Mouse (Mus musculus): ENCODE measurements around the gene Sppl2b. TPM values are rescaled to one million over a fixed set of nuclear protein-coding genes. Genes with fewer than 3 reads are reported as not detected.
A peak's percentile ranks its signal among the peaks of the same experiment; 100 is the strongest.

The Sppl2b gene
- polyA plus RNA-seq, 1 experiment = 123 TPM

DNA sequence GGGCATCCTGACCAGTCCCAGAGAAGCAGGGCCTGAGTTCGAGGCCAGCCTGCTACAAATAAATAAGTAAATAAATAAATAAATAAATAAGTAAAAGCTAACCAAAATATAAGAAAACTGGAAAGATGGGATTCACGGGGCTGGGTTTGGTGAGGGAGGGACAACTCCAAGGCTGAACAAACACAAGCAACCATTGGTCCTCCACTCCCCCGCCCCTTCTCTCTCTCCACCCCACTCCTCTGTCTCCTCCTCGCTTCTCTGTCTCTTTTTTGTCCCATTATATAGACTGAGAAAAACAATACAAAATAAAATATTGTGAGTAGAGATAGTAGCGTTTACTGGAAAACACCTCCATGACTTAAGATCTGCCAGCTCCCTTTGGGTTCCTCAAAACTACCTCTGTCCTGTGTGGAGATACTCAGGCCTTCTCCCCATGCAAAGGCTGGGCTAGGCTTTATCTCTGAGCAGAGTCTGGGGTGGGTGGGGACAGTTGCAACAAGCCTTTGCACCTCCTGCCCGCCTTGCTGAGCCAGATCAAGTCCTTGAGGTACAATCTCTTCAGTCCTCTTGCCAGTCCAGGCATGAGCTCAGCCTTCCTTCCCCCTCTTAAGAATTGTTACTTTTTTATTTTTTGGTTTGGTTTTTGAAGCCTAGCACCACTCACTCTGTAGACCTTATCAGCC lies 36.3 kb upstream of the Sppl2b start:
- H3K27ac ChIP-seq (ENCODE audit: insufficient read depth, low read length) = no peak overlapping the region
- no peak for TF ChIP-seq CTCF (IDR thresholded peaks at IDR 0.05; ENCODE audit: borderline replicate concordance, insufficient read depth, low read depth, low read length)
- TF ChIP-seq POLR2A (IDR thresholded peaks at IDR 0.05; ENCODE audit: borderline replicate concordance, insufficient read depth, low read length) = no peak
- no peak for DNase-seq
- no peaks in the 10 kb centered on the region for H3K27me3 ChIP-seq (ENCODE audit: control insufficient read depth, insufficient read depth, low read length)
- H3K4me1 ChIP-seq (ENCODE audit: control insufficient read depth, insufficient read depth, low read length) = no peaks in the 10 kb centered on the region
- WGBS = 63% methylated on average over 6 of the region's 6 CpGs
- no peak overlapping the region for H3K4me3 ChIP-seq (replicated peaks; ENCODE audit: insufficient read depth, low read depth, low read length)

DNA sequence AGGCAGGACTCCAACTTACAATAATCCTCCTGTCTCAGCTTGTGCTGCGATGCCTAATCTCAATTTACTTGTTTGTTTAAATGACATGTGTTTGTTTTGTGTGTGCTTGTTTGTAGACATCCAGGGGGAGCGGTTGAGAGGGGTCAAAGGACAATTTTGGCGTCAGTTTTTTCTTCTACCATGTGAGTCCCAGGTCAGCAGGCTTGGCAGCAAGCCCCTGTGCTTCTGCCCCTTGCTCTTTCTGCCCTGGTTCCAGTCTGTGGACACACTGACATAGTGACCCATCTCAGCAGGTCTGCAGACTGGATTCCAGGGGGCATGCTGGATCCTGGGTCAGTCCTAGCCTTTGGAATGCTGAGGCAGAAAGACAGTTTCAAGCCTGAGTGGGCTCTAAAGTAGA lies 35.7 kb upstream of the Sppl2b start:
- no peak for TF ChIP-seq POLR2A (IDR thresholded peaks at IDR 0.05; ENCODE audit: borderline replicate concordance, insufficient read depth, low read length)
- no peak for TF ChIP-seq CTCF (IDR thresholded peaks at IDR 0.05; ENCODE audit: borderline replicate concordance, insufficient read depth, low read depth, low read length)
- DNase-seq = no peak
- 66% methylated on average over 3 of the region's 3 CpGs for WGBS

DNA sequence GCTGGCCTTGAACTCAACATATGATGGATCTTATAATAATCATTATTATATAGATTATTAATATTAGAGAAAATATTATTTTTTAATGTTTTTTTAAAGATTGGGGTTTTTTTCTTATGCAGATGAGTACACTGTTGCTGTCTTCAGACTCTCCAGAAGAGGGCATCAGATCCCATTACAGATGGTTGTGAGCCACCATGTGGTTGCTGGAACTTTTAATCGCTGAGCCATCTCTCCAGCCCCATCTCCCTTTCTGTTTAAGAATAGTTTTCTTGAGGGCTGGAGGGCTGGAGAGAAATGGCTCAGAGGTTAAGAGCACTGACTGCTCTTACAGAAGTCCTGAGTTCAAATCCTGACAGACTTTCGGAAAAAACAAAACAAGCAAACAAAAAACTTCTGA lies 33.1 kb upstream of the Sppl2b start:
- Histone ChIP-seq H3K4me3 (replicated peaks; ENCODE audit: insufficient read depth, low read depth, low read length) (no peak overlapping the region), H3K4me1 (ENCODE audit: control insufficient read depth, insufficient read depth, low read length) (no peaks in the 10 kb centered on the region), H3K27ac (ENCODE audit: insufficient read depth, low read length) (no peak overlapping the region), H3K27me3 (ENCODE audit: control insufficient read depth, insufficient read depth, low read length) (no peaks in the 10 kb centered on the region)
- peak in 1 of 2 experiments; percentile 55 for DNase-seq
- 40% methylated on average over 2 of the region's 2 CpGs for WGBS
- peak; percentile 53; the same call in 1 of the 2 replicates for TF ChIP-seq CTCF (IDR thresholded peaks at IDR 0.05; ENCODE audit: borderline replicate concordance, insufficient read depth, low read depth, low read length)
- TF ChIP-seq POLR2A (IDR thresholded peaks at IDR 0.05; ENCODE audit: borderline replicate concordance, insufficient read depth, low read length) = no peak

More for the DNA sequence above, 35.7 kb upstream of the Sppl2b start:
- H3K27me3 ChIP-seq (ENCODE audit: control insufficient read depth, insufficient read depth, low read length) = no peaks in the 10 kb centered on the region
- H3K27ac ChIP-seq (ENCODE audit: insufficient read depth, low read length) = no peak overlapping the region
- no peak overlapping the region for H3K4me3 ChIP-seq (replicated peaks; ENCODE audit: insufficient read depth, low read depth, low read length)
- no peaks in the 10 kb centered on the region for H3K4me1 ChIP-seq (ENCODE audit: control insufficient read depth, insufficient read depth, low read length)

DNA sequence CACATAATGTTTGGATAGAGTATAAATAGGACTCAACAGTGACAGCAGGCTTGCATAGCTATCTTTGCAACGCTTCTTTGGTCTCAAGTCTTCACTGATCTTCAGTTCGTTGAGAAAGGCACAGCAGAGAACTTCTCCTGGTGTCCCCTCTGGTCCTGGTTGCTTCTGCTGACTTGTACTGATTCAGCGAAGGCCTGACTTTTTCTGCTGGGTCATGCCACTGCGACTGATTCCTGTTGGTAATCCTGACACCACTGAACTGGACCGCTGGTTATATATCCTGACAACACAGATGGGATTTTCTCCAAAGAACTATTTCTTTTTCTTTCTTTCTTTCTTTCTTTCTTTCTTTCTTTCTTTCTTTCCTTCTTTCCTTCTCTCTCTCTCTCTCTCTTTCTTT lies 32.5 kb upstream of the Sppl2b start:
- no peak for TF ChIP-seq CTCF (IDR thresholded peaks at IDR 0.05; ENCODE audit: borderline replicate concordance, insufficient read depth, low read depth, low read length)
- no peak for TF ChIP-seq POLR2A (IDR thresholded peaks at IDR 0.05; ENCODE audit: borderline replicate concordance, insufficient read depth, low read length)
- Histone ChIP-seq H3K4me1 (ENCODE audit: control insufficient read depth, insufficient read depth, low read length) (no peaks in the 10 kb centered on the region), H3K27ac (ENCODE audit: insufficient read depth, low read length) (no peak overlapping the region), H3K4me3 (replicated peaks; ENCODE audit: insufficient read depth, low read depth, low read length) (no peak overlapping the region), H3K27me3 (ENCODE audit: control insufficient read depth, insufficient read depth, low read length) (no peaks in the 10 kb centered on the region)
- 87% methylated on average over 5 of the region's 5 CpGs for WGBS
- no peak for DNase-seq

DNA sequence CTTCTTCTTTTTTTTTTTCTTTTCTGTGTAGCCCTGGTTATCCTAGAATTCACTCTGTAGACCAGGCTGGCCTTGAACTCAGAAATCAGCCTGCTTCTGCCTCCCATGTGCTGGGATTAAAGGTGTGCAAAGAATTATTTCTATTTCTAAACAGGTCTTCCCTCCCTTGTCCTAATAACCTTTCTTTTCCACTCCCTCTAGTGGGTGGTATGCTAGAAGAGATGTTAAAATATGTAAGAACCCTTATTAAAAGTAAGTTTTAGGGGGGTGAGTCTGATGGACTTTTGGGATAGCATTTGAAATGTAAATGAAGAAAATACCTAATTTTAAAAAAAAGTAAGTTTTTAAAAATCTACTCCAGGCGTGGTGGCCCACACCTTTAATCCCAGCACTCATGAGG lies 31.8 kb upstream of the Sppl2b start:
- TF ChIP-seq POLR2A (IDR thresholded peaks at IDR 0.05; ENCODE audit: borderline replicate concordance, insufficient read depth, low read length) (no peak), CTCF (IDR thresholded peaks at IDR 0.05; ENCODE audit: borderline replicate concordance, insufficient read depth, low read depth, low read length) (no peak)
- H3K4me3 ChIP-seq (replicated peaks; ENCODE audit: insufficient read depth, low read depth, low read length) = no peak overlapping the region
- WGBS = 98% methylated on average over 1 of the region's 1 CpGs
- H3K27me3 ChIP-seq (ENCODE audit: control insufficient read depth, insufficient read depth, low read length) = no peaks in the 10 kb centered on the region
- no peak overlapping the region for H3K27ac ChIP-seq (ENCODE audit: insufficient read depth, low read length)
- DNase-seq = no peak
- H3K4me1 ChIP-seq (ENCODE audit: control insufficient read depth, insufficient read depth, low read length) = no peaks in the 10 kb centered on the region

DNA sequence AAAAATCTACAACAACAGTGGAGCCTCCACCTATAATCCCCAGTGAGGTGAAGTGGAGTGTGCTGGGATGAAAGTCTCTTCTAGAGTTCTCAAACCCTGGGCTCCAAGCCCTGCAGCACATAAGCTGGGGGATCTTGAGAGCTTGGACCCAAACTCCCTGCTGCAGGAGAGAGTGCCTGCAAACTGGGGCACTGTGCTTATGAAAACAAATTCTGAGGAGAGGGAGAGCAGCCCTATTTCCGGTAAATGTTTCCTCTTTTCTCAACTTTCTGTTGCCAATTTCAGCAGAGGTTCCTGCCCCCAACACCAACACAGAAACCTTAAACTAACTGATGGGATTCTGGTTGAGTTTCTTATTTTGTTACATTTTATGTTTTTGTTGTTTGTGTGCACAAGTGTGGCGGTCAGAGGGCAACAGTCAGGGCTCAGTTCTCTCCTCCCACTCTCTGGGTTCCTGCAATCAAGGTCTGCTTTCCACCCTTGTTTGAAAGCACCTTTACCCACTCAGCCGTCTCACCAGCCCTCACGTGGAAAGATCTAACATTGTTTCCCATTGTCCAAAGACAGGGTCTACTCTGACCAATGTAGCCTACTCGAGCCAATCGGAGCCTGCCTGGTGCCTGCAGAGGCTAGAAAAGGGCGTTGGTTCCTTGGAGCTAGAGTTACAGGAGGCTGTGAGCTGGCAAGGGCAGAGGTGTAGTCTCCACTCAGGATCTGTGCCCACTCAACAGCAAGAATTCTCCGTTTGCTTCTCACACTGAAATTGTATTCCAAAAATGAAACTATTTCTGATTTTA lies 31.0 kb upstream of the Sppl2b start:
- WGBS = 74% methylated on average over 8 of the region's 8 CpGs
- H3K4me3 ChIP-seq (replicated peaks; ENCODE audit: insufficient read depth, low read depth, low read length) = no peak overlapping the region
- TF ChIP-seq POLR2A (IDR thresholded peaks at IDR 0.05; ENCODE audit: borderline replicate concordance, insufficient read depth, low read length) (no peak), CTCF (IDR thresholded peaks at IDR 0.05; ENCODE audit: borderline replicate concordance, insufficient read depth, low read depth, low read length) (no peak)
- no peaks in the 10 kb centered on the region for H3K27me3 ChIP-seq (ENCODE audit: control insufficient read depth, insufficient read depth, low read length)
- no peak for DNase-seq
- H3K4me1 ChIP-seq (ENCODE audit: control insufficient read depth, insufficient read depth, low read length) = no peaks in the 10 kb centered on the region; the same call in 1 of the 2 replicates
- H3K27ac ChIP-seq (ENCODE audit: insufficient read depth, low read length) = no peak overlapping the region

DNA sequence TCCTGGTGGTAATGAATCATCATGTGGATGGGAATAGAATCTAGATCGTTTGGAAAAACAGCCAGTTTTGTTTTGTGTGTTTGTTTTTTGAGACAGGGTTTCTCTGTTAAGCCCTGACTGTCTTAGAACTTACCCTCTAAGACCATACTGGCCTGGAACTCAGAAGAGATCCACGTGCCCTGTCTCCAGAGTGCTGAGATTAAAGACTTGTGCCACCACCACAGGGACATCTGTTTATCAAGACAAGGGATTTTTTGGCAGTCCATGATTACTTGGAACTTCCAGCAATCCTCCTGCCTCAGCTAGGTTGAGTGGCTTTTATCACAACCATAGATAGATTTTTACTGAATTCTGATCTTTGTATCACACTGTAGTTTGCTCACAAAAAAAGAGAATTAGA lies 30.2 kb upstream of the Sppl2b start:
- no peak for DNase-seq
- Histone ChIP-seq H3K4me1 (ENCODE audit: control insufficient read depth, insufficient read depth, low read length) (peaks cover 8% of the 10 kb centered on the region), H3K4me3 (replicated peaks; ENCODE audit: insufficient read depth, low read depth, low read length) (no peak overlapping the region), H3K27ac (ENCODE audit: insufficient read depth, low read length) (no peak overlapping the region), H3K27me3 (ENCODE audit: control insufficient read depth, insufficient read depth, low read length) (no peaks in the 10 kb centered on the region)
- 72% methylated on average over 2 of the region's 2 CpGs for WGBS
- TF ChIP-seq CTCF (IDR thresholded peaks at IDR 0.05; ENCODE audit: borderline replicate concordance, insufficient read depth, low read depth, low read length) = no peak
- no peak for TF ChIP-seq POLR2A (IDR thresholded peaks at IDR 0.05; ENCODE audit: borderline replicate concordance, insufficient read depth, low read length)

All from cerebellum, adult 2 months (tissue).